Mouse (Mus musculus) CH12.LX (cell line): ENCODE measurements around the gene Lin7b. TPM values are rescaled to one million over a fixed set of nuclear protein-coding genes. Genes with fewer than 3 reads are reported as not detected.

Experiments
- DNase-seq: peaks from one replicate; pipeline ENCODE4 v3.0.0-alpha.2; 2013; ENCODE audit errors: extremely low read depth
- H3K27ac ChIP-seq: 2 replicates; pipeline ENCODE4 v1.5.1; 2012; ENCODE audit warnings: low read depth, mild to moderate bottlenecking, control low read depth, moderate library complexity; ENCODE audit not compliant: insufficient read depth
- H3K27me3 ChIP-seq: replicated peaks from 2 replicates; pipeline ENCODE3; 2012; ENCODE audit warnings: inconsistent platforms
- H3K36me3 ChIP-seq, 2 experiments: replicated peaks in 1 of 2; 2 replicates each; pipeline versions ENCODE3 to v1.6.1; 2012; ENCODE audit warnings: inconsistent platforms in 1 of 2, low read length in 1 of 2, mild to moderate bottlenecking in 1 of 2, mixed read lengths in 1 of 2, moderate library complexity in 1 of 2; ENCODE audit not compliant: control insufficient read depth in 1 of 2, insufficient read depth in 1 of 2
- H3K4me1 ChIP-seq, 2 experiments: 2 replicates each; pipeline ENCODE4 v1.6.1; 2012; ENCODE audit warnings: inconsistent platforms in 1 of 2, moderate library complexity in 1 of 2; ENCODE audit not compliant: insufficient read depth in 2 of 2, control insufficient read depth in 1 of 2
- H3K4me2 ChIP-seq: 2 replicates; pipeline ENCODE4 v1.6.1; 2012; ENCODE audit warnings: low read depth, mild to moderate bottlenecking, control low read depth; ENCODE audit not compliant: poor library complexity, insufficient read depth, severe bottlenecking
- H3K4me3 ChIP-seq, 3 experiments: fragments of 150-350 bp in 1 of 3; sonication (generic) in 1 of 3; replicated peaks in 1 of 3; 2 replicates each; pipeline versions ENCODE3 to v1.5.1; 2011 to 2012; ENCODE audit warnings: low read depth in 2 of 3, low read length in 2 of 3, mild to moderate bottlenecking in 2 of 3, moderate library complexity in 2 of 3, control low read depth in 1 of 3, improper control_type of control experiment in 1 of 3, inconsistent platforms in 1 of 3, mixed read lengths in 1 of 3; ENCODE audit not compliant: poor library complexity in 1 of 3
- H3K79me2 ChIP-seq: replicated peaks from 2 replicates; pipeline ENCODE4 v1.6.1; 2012; ENCODE audit warnings: mild to moderate bottlenecking, moderate library complexity; ENCODE audit not compliant: control insufficient read depth, poor library complexity, insufficient read depth, severe bottlenecking; ENCODE audit errors: extremely low read depth
- H3K9ac ChIP-seq: 2 replicates; pipeline ENCODE4 v1.6.1; 2012; ENCODE audit warnings: low read depth, mild to moderate bottlenecking, control low read depth, moderate library complexity; ENCODE audit not compliant: insufficient read depth
- H3K9me3 ChIP-seq: replicated peaks from 2 replicates; pipeline ENCODE3; 2012; ENCODE audit warnings: low read length, inconsistent platforms, mixed read lengths
- BHLHE40 ChIP-seq: IDR thresholded peaks from 2 replicates; pipeline ENCODE4 v1.6.1; 2011; ENCODE audit warnings: mild to moderate bottlenecking, low read depth, low read length, improper control_type of control experiment
- CHD1 ChIP-seq: IDR thresholded peaks from 2 replicates; pipeline ENCODE4 v1.6.1; 2012; ENCODE audit warnings: low read depth, low read length, improper control_type of control experiment, inconsistent platforms
- CTCF ChIP-seq, 2 experiments: IDR thresholded peaks in 1 of 2; conservative IDR thresholded peaks in 1 of 2; 2 replicates each; pipeline ENCODE4 v1.5.1; 2011 to 2012; ENCODE audit warnings: low read depth in 2 of 2, low read length in 2 of 2, improper control_type of control experiment in 1 of 2, inconsistent platforms in 1 of 2, mild to moderate bottlenecking in 1 of 2, moderate library complexity in 1 of 2
- E2F4 ChIP-seq: IDR thresholded peaks from 2 replicates; pipeline ENCODE4 v1.6.1; 2011; ENCODE audit warnings: low read depth, low read length, improper control_type of control experiment; ENCODE audit not compliant: insufficient replicate concordance
- ELF1 ChIP-seq: IDR thresholded peaks from 2 replicates; pipeline ENCODE4 v1.6.1; 2014; ENCODE audit warnings: low read depth, mild to moderate bottlenecking, inconsistent platforms, low read length, improper control_type of control experiment
- EP300 ChIP-seq: IDR thresholded peaks from 2 replicates; pipeline ENCODE4 v1.6.1; 2011; ENCODE audit warnings: low read length, improper control_type of control experiment
- GABPA ChIP-seq: IDR thresholded peaks from 2 replicates; pipeline ENCODE4 v1.6.1; 2012; ENCODE audit warnings: low read depth, low read length, improper control_type of control experiment, inconsistent platforms; ENCODE audit not compliant: insufficient replicate concordance
- IRF4 ChIP-seq: IDR thresholded peaks from 2 replicates; pipeline ENCODE4 v1.6.1; 2014; ENCODE audit warnings: low read depth, mild to moderate bottlenecking, inconsistent platforms, low read length, improper control_type of control experiment
- JUND ChIP-seq: conservative IDR thresholded peaks from 2 replicates; pipeline ENCODE4 v1.6.1; 2011; ENCODE audit warnings: low read depth, low read length, improper control_type of control experiment
- MAFK ChIP-seq: IDR thresholded peaks from 2 replicates; pipeline ENCODE4 v1.6.1; 2011; ENCODE audit warnings: low read length, improper control_type of control experiment; ENCODE audit not compliant: insufficient replicate concordance
- MAX ChIP-seq: IDR thresholded peaks from 2 replicates; pipeline ENCODE4 v1.6.1; 2011; ENCODE audit warnings: low read length, improper control_type of control experiment
- MEF2A ChIP-seq: IDR thresholded peaks from 2 replicates; pipeline ENCODE4 v1.6.1; 2014; ENCODE audit warnings: low read depth, mild to moderate bottlenecking, inconsistent platforms, low read length, improper control_type of control experiment, borderline replicate concordance
- MXI1 ChIP-seq: IDR thresholded peaks from 2 replicates; pipeline ENCODE4 v1.6.1; 2011; ENCODE audit warnings: mild to moderate bottlenecking, low read depth, low read length, improper control_type of control experiment
- MYC ChIP-seq: IDR thresholded peaks from 2 replicates; pipeline ENCODE4 v1.6.1; 2011; ENCODE audit warnings: low read depth, mild to moderate bottlenecking, improper control_type of control experiment, low read length
- NRF1 ChIP-seq: IDR thresholded peaks from 2 replicates; pipeline ENCODE4 v1.6.1; 2014; ENCODE audit warnings: low read depth, mild to moderate bottlenecking, inconsistent platforms, low read length, improper control_type of control experiment, moderate library complexity
- PAX5 ChIP-seq: IDR thresholded peaks from 2 replicates; pipeline ENCODE4 v1.6.1; 2012; ENCODE audit warnings: low read length, inconsistent platforms, mixed read lengths
- POLR2AphosphoS2 ChIP-seq: IDR thresholded peaks from 2 replicates; pipeline ENCODE4 v1.6.1; 2011; ENCODE audit warnings: low read depth, low read length, improper control_type of control experiment
- RAD21 ChIP-seq: IDR thresholded peaks from 2 replicates; pipeline ENCODE4 v1.6.1; 2011; ENCODE audit warnings: low read depth, mild to moderate bottlenecking, low read length, improper control_type of control experiment, moderate library complexity
- RCOR1 ChIP-seq: conservative IDR thresholded peaks from 2 replicates; pipeline ENCODE4 v1.6.1; 2012; ENCODE audit warnings: low read depth, mild to moderate bottlenecking, inconsistent platforms, low read length, improper control_type of control experiment
- TBP ChIP-seq: conservative IDR thresholded peaks from 2 replicates; pipeline ENCODE4 v1.6.1; 2011; ENCODE audit warnings: low read depth, low read length, improper control_type of control experiment
- TCF12 ChIP-seq: IDR thresholded peaks from 2 replicates; pipeline ENCODE4 v1.6.1; 2014; ENCODE audit warnings: low read depth, mild to moderate bottlenecking, inconsistent platforms, low read length, improper control_type of control experiment
- ZKSCAN1 ChIP-seq: IDR thresholded peaks from 2 replicates; pipeline ENCODE4 v1.6.1; 2012; ENCODE audit warnings: low read depth, inconsistent platforms, low read length, improper control_type of control experiment, borderline replicate concordance
- ZMIZ1 ChIP-seq: IDR thresholded peaks from 2 replicates; pipeline ENCODE4 v1.6.1; 2012; ENCODE audit warnings: low read depth, mild to moderate bottlenecking, inconsistent platforms, low read length, improper control_type of control experiment
- ZNF384 ChIP-seq: IDR thresholded peaks from 2 replicates; pipeline ENCODE4 v1.6.1; 2012; ENCODE audit warnings: low read depth, low read length, improper control_type of control experiment, inconsistent platforms
- dilution Hi-C: fragments of 300-500 bp; cut with MboI; formaldehyde crosslinking; loops from 2 replicates; pipeline ENCODE4 v1.14.3; 2020; ENCODE audit warnings: low sequenced_read_pairs; ENCODE audit not compliant: extremely low pct_unique_long_range_greater_than_20kb, extremely low pct_ligation_motif_present
- in situ Hi-C: fragments of 300-500 bp; cut with MboI; formaldehyde crosslinking; loops from 3 replicates; pipeline ENCODE4 v1.14.3; 2019; ENCODE audit warnings: low sequenced_read_pairs, low pct_ligation_motif_present, low pct_unique_long_range_greater_than_20kb, mixed read lengths
- polyA plus RNA-seq: library from polyadenylated mRNA; unstranded; fragments of >175 nt; gene quantifications from 2 replicates; pipeline ENCODE4 v1.2.1, GENCODE M21; 2012; ENCODE audit warnings: low read depth; ENCODE audit not compliant: insufficient read length
- total RNA-seq, 2 experiments: library from RNA; depleted of rRNA; stranded (reverse); fragments of 300-350 nt in 1 of 2; fragments of >200 nt in 1 of 2; gene quantifications; 2 replicates each; pipeline ENCODE4 v1.2.3; 2012 to 2014

Gene Lin7b
- total and polyA plus RNA-seq, 3 experiments, result 3.8 to 10.4 (median 4.4) TPM

DNA sequence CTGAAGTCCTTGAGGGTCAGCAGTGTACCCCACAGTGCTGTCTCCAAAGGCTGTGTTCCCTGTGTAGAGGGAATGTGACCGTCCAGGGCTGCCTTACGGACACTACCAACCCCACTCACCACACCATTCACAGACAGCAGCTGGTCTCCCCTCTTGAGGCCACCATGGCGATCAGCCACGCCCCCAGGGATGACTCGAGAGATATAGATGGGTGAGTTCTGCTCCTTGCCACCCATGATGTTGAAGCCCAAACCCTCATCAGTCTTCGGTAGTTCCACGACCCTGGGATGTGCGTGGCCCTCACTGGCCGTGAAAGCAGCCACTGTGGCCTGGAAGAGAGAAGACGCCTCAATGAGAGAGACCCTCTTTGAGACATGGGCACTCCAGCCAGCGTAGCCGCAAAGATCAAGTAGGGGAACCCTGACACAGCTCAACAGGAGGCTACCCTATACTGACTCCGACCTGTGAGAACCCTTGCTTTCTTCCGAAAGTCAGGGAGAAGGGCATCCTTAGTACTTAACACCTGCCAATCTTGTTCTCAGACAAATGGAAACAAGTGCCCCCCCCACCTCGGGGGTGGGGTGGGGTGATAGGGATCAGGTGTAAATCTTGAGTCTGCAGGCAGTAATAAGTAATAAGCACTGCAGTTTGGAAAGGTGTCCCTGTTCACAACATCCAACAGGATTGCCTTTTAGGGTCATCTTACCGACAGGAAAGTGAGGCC, 1.2 kb downstream of the Lin7b start:
- DNase-seq, result no peak
- Histone ChIP-seq H3K4me3 (no peak overlapping the region), H3K9me3 (no peaks in the 10 kb centered on the region), H3K4me1 (peaks cover 6 to 16% of the 10 kb centered on the region in 2 experiments), H3K27me3 (peaks cover 23% of the 10 kb centered on the region), H3K36me3 (peaks cover 29 to 58% of the 10 kb centered on the region in 2 experiments), H3K4me2 (no peak overlapping the region), H3K79me2 (no peaks in the 10 kb centered on the region), H3K9ac (no peak overlapping the region), H3K27ac (no peak overlapping the region)
- TF ChIP-seq POLR2AphosphoS2 (no peak), JUND (no peak), MAFK (no peak), GABPA (no peak), TCF12 (no peak), PAX5 (no peak), BHLHE40 (no peak), RAD21 (no peak), MXI1 (no peak), ELF1 (no peak), CTCF (conservative IDR thresholded peaks at IDR 0.05 in 1 of 2, IDR thresholded peaks at IDR 0.05 in 1 of 2; ENCODE audit: low read depth in 2 of 2, low read length in 2 of 2) (no peak), ZMIZ1 (no peak), ZNF384 (no peak), TBP (no peak), RCOR1 (no peak), NRF1 (no peak)
- in situ Hi-C loops (no loop called here), dilution Hi-C loops (no loop called here)

DNA sequence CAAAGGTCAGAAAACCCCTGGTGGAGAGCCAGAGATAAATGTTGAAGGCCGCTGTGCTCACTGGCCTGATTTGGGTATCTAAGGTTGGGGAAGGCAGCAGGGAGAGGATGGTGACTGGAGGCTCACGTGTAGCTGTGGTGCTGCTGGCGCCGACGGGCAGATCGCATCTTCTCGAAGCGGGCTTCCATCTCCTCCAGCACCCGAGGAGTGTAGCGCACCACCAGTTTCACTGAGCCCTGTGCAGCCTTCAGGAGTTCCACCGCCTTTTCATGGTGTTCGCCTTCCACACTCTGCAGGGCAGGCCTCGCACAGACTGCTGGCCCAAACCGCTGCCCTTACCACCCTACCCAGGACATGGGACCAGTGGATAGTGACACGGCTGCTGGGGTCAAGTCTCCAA, 2.2 kb downstream of the Lin7b start:
- no peaks in the 10 kb centered on the region for H3K9me3 ChIP-seq
- peaks cover 21 to 48% of the 10 kb centered on the region in 2 experiments for H3K36me3 ChIP-seq
- peaks cover 32% of the 10 kb centered on the region for H3K27me3 ChIP-seq
- H3K4me1 ChIP-seq, result peaks cover 6 to 16% of the 10 kb centered on the region in 2 experiments
- TF ChIP-seq ZKSCAN1 (no peak), MEF2A (no peak), EP300 (no peak), MAX (no peak), ZMIZ1 (no peak), CHD1 (no peak), IRF4 (no peak), MYC (no peak), E2F4 (no peak), ZNF384 (no peak), TCF12 (no peak), TBP (no peak), BHLHE40 (no peak)
- H3K79me2 ChIP-seq, result no peaks in the 10 kb centered on the region
- no peak for DNase-seq
- peak overlapping the region; percentile 30 for H3K9ac ChIP-seq
- no peak overlapping the region for H3K27ac ChIP-seq
- no peak overlapping the region for H3K4me2 ChIP-seq
- in situ Hi-C loops, result no loop called here
- peak overlapping the region in 1 of 3 experiments; percentile 56 for H3K4me3 ChIP-seq
- dilution Hi-C loops, result no loop called here
